Mouse (Mus musculus) CD4-positive helper T cell, adult 2 months (primary cell): ENCODE measurements around the gene Spata46.

Experiments used
- DNase-seq: peaks from one replicate; pipeline ENCODE4 v3.0.0-alpha.2; 2012; ENCODE audit warnings: low read depth, missing footprints, low spot score

The Spata46 gene

DNA sequence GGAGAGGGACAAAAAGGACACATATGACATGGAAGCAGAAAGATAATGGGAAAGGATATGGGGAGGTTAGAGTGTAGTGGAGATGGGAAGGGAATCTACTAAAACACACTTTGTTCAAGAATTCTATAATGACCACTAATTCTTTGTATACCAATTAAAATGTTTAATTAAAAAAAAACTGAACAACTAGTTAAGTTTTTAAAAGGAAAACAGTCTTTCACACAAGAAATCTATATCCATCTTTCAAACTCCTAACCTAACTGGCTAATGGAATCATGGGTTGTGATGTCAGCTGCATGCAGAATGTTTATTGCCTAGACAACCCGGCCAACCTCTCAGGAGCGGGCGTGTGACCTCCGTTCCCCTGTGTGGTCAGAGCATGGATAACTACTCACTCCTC is at the start of gene Spata46:
TSS of gene Spata46 (plus strand) at position 301 of the 400 bp plus-strand sequence.
- no peak for DNase-seq

GRCm38 (mm10) chr1:170270281-170270680 is 38.3 kb upstream of the Spata46 start:
- no peak for DNase-seq

DNA sequence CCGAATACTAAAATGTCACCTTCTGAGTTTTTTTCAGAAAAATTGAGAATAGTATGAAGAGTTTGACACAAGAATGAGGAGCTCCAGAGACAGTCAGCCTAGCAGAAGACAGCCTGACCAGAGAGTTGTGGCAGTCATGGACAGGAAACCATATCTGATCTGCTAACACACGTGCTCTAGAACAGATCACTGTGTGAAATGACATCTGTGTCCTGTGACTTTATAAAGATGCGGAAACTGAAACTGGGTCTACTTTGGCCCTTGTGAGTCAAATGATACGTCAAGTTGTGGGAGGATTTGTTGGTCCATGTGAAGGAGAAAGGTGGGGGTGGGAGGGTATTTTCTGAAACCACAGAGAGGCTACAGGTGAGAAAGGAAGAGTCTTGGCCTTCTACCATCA is 37.9 kb upstream of the Spata46 start:
- DNase-seq = no peak

GRCm38 (mm10) chr1:170273252-170273651 is 35.4 kb upstream of the Spata46 start:
- no peak for DNase-seq

GRCm38 (mm10) chr1:170277016-170277415 is 31.6 kb upstream of the Spata46 start, which contains the start of gene Sh2d1b1:
Gene Sh2d1b1 (plus strand): TSS chr1:170277320.
- no peak for DNase-seq

DNA sequence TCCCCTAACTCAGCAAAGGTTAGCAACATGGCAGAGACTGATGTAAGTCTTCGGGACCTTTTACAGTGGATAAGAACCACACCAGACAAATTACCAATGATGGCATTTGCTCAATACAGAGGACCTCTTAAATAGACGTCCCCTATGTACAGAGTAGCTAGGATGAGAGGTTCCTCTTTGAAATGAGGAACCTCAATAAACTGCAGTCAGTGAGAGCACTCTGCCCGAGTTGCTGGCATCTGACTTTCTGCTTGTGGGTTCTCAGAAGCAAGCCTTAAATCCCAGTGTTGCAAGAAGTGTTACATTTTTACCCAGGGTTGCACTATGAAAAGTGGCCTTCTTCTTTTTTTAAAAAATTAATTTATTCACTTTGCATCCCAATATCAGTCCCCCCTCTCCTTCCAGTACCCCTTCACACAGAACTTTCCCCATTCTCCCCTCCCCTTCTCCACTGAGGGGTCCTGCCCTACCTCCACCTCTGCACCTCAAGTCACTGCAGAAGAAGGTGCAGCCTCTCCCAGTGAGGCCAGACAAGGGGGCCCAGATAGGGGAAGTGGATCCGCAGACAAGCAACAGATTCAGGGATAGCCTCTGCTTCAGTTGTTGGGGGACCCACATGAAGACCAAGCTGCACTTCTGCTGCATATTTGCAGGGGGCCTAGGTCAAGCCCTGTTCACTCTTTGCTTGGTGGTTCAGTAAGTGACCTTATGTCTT is 26.0 kb upstream of the Spata46 start:
- no peak for DNase-seq

GRCm38 (mm10) chr1:170292239-170292951 is 16.2 kb upstream of the Spata46 start:
- no peak for DNase-seq

- no peak for DNase-seq
Measured at GRCm38 (mm10) chr1:170293257-170293656, 15.3 kb upstream of the Spata46 start.

DNA sequence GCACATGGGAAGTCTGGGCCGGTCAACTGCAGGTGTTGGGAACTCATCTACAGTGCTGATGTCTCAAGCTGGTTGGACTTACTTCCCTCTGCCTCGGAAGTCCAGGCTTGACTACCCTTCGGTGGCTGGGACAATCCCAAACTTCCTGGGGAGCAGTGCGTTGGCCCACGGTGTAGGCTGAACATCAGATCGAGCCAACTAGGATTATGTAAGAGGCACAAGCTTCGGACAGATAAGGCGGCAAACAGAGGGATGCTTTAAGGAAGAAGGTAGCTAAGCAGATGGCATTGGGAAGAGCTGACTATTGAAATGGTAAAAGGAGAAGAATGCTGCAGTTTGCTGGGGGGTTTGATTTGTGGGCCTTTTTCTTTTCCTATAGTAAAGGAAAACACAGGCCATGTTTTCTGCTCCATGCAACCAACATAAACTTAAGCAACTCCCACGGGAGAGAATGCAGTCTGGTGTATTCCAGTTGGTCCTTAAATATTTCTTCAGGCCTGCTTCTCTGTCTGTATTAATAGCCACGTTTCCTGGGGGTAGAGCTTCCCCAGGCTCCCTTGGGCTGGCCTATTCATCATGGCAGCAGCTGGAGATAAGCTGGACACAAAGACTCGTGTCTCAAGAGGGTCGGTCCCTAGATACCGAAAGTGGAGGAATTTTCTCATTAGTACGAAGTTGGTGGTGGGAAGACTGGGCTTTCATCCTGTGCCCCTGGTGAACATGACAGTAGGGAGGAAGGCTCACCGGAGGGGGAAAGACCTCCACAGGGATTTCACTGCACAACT is 13.6 kb upstream of the Spata46 start:
- no peak for DNase-seq

DNA sequence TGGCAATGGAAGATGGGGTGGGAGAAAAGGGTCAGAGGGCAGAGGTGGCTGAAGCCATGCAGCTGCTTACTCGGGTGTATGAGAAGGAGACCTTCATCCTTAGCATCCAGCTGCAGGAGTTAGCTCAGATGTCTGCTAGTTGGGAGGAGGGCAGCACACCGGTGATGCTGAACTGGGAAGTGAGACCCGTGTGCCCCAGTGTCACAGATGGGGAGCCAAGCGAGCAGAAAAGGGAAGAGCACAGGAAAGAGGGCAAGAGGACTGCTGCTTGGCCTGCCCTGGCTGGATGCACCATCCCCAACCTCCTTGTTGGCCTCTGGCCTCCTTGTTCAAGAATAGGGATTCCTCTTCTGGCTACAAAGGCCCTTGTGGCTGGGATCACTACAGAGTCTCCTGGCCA is 9.1 kb upstream of the Spata46 start:
- DNase-seq = no peak

DNA sequence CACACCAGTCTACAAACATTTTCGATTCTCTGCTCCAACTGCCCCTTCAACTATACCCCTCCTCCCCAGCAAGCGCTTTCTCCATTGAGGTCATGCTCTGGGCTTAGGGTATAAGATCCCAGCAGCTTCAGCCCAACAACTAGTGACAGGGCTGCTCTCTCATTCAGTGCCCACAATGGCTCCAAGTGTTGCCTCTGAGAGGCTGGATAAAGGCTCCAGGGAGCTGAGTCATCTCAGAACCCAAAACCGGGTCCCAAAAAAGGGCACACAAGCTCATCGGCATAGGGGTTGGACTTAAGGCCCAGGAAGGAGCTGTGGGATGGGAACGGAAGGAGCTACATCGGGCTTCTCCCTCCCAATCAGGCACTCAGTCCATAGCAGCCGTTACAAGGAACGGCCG is 6.9 kb upstream of the Spata46 start:
- DNase-seq = no peak

GRCm38 (mm10) chr1:170302456-170302855 is 6.1 kb upstream of the Spata46 start:
- DNase-seq = no peak

- DNase-seq = no peak
Measured at GRCm38 (mm10) chr1:170303103-170303502, 5.5 kb upstream of the Spata46 start.

- DNase-seq = no peak
Measured at GRCm38 (mm10) chr1:170305002-170305401, 3.6 kb upstream of the Spata46 start.

GRCm38 (mm10) chr1:170306232-170306631 is 2.4 kb upstream of the Spata46 start, which contains the start of gene Gm7694:
Gene Gm7694 (minus strand): TSS chr1:170306332.
- no peak for DNase-seq

- no peak for DNase-seq
Measured at GRCm38 (mm10) chr1:170311431-170311830, 2.8 kb downstream of the Spata46 start.

DNA sequence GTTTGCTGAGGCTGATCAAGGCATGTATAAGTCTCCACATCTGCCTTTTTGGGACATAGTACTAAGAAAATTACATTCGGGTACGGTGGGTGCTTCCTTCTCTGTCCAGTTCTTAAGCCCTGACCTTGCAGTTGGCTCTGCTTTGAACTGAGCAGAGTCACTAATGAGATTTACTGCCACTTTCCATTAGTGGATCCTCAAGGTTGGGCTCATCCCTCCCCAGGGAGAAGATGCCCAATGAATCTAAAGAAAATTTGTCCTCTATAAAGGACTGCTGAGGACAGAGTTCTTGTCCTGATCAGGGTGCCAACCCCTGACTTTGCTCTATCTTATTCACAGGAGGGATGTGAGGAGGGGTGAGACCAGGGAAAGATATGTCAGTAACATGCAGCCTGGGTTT is 13.4 kb downstream of the Spata46 start:
- no peak for DNase-seq

DNA sequence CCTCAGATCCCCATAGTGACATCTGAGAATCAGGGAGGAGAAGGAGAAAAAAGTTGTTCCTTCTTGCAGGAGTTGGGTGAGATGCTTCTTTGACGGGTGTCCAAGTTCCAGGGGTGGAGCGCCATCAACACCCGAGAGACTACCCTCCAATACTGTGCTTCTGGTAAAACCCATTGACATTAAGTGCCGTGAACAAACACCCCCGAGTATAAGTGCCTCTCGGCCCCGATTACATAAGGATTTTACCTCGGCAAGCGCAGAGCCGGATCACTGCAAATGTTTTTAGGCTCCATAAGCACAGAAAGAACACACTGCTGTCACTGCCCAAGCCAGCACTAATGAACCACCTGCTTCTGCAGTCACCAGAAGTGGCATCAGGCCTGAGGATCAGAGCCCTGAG is 14.4 kb downstream of the Spata46 start:
- no peak for DNase-seq

GRCm38 (mm10) chr1:170324312-170324711 is 15.7 kb downstream of the Spata46 start:
- DNase-seq = no peak

- DNase-seq = no peak
Measured at GRCm38 (mm10) chr1:170325277-170325676, 16.7 kb downstream of the Spata46 start.

- no peak for DNase-seq
Measured at GRCm38 (mm10) chr1:170331926-170332325, 23.3 kb downstream of the Spata46 start.

GRCm38 (mm10) chr1:170332775-170333174 is 24.2 kb downstream of the Spata46 start:
- no peak for DNase-seq
